Mouse (Mus musculus): ENCODE measurements around the gene Cers5. TPM values are rescaled to one million over a fixed set of nuclear protein-coding genes. Genes with fewer than 3 reads are reported as not detected.
"Not testable (repeated sequence)": the region's sequence is repeated elsewhere in the genome, so short reads cannot be mapped to it uniquely, and the experiment has no call there.

The Cers5 gene
- 37.2 and 53.4 TPM in 2 replicates for polyA plus RNA-seq (2012; rRNA removed)

DNA sequence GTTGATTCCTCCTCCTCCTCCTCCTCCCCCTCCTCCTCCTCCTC is at the start of gene Cers5:
Gene Cers5, minus strand, starts transcription at position 5 of the 44 bp plus-strand sequence.
- H3K4me3 ChIP-seq (replicated peaks; ENCODE audit: extremely low read depth, low read depth, low read length), result peak within 1 kb of the TSS; percentile 79
- H3K4me1 ChIP-seq (ENCODE audit: control insufficient read depth, insufficient read depth, low read length); DNase-seq: not testable (repeated sequence)

DNA sequence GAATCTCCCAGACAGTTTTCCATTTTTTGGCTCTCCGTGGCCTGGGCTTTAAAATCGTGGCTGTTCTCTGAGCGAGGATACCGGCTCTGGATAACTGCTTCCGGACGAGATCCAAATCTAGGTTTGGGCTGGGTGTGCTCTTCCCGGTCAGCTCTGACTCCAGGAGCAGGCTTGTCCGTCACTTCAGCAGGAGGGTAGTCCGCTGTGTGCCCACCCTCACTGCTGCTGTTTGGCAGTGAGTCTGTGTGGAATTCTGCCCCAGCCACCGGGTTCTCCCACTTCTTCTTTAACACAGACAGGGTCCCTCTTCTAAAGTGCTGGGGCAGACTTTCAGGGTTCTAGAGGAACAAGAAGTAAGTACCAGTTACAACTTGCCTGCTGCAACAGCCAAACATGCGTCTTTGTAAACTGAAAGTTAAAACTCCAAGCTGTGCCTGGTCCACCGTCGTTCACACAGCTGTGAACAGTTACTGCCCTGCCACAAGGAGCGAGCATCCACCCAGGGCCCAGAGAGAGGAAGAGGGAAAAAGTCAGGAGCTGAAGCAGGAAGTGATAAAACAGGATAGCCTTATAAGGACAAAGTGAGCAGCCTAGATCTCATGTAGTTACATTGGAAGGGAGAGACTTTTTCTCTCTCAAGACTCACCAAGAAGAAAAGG is 47.1 kb upstream of the Cers5 start:
- DNase-seq, result peak; percentile 42
- 25% methylated on average over 14 of the region's 14 CpGs for WGBS
- Histone ChIP-seq H3K4me3 (replicated peaks; ENCODE audit: extremely low read depth, low read depth, low read length) (peak overlapping the region; percentile 83), H3K4me1 (ENCODE audit: control insufficient read depth, insufficient read depth, low read length) (peaks cover 9% of the 10 kb centered on the region; the same call in 1 of the 2 replicates)
- peak; percentile 88; the same call in 1 of the 2 replicates for TF ChIP-seq POLR2A (IDR thresholded peaks at IDR 0.05; ENCODE audit: borderline replicate concordance, extremely low read depth, low read depth, low read length)
- no peak for TF ChIP-seq CTCF (IDR thresholded peaks at IDR 0.05; ENCODE audit: insufficient read depth, low read length)

DNA sequence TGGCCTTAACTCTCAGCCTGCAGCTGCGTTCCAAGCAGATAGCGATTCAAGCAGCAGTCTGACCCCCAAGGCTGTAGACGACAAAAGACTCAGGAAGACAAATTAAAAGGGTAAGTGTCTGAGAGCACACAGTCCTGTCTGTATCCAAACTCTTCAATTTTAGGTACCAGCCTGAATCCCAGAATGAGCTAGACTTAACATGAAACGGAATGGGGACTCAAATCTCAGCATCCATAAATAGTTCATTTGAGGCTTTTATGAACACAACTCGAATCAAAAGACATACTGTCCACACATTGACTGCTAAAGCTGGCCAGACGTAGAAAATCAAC is 46.4 kb upstream of the Cers5 start:
- WGBS, result 29% methylated on average over 6 of the region's 6 CpGs

DNA sequence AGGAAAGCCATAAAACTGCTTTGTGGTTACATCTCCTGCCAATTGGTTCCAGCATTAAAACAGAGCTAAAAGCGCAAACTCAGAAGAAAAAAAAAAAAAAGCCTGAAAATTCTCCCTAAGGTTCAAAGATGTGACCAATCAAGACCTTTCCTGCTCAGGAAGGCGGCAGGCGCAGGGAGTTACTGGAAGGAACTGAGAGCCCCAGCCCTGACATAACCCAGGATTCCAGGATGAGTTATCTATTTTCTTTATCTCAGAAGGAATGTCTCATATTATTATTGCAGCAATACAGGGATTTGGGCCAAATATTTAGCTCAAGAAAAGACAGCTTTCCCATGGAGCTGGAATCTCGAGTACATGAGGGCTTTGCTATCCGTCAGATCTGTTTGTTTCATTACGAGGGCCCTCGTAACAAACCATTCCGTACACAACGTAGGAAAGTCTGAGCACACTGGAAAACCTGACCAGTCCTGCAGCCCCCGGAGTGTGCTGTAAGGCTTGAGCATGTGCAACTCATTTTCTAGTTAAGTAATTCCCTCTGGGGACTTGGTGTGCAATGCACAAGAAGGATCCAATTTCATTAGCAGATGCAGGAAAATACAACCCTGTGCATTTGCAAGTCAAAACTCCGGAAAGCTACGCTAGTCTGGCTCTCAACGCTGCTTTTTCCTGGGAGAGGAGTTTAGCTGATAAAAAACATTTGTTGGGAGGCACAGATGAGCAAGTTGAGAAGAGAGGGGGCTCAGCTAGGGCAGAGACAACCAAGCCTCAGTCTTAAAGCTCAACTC is 45.8 kb upstream of the Cers5 start:
- WGBS, result 13% methylated on average over 13 of the region's 13 CpGs
- peaks cover 9% of the 10 kb centered on the region; the same call in 1 of the 2 replicates for H3K4me1 ChIP-seq (ENCODE audit: control insufficient read depth, insufficient read depth, low read length)
- peak overlapping the region; percentile 83 for H3K4me3 ChIP-seq (replicated peaks; ENCODE audit: extremely low read depth, low read depth, low read length)
- TF ChIP-seq CTCF (IDR thresholded peaks at IDR 0.05; ENCODE audit: insufficient read depth, low read length) (no peak), POLR2A (IDR thresholded peaks at IDR 0.05; ENCODE audit: borderline replicate concordance, extremely low read depth, low read depth, low read length) (0 out of 2 replicates have a peak, but pooled peaks have one; percentile 4)
- DNase-seq, result peak; percentile 29

More for the DNA sequence above, 46.4 kb upstream of the Cers5 start:
- H3K4me3 ChIP-seq (replicated peaks; ENCODE audit: extremely low read depth, low read depth, low read length), result peak overlapping the region; percentile 83
- no peak for DNase-seq
- TF ChIP-seq POLR2A (IDR thresholded peaks at IDR 0.05; ENCODE audit: borderline replicate concordance, extremely low read depth, low read depth, low read length) (no peak), CTCF (IDR thresholded peaks at IDR 0.05; ENCODE audit: insufficient read depth, low read length) (no peak)
- H3K4me1 ChIP-seq (ENCODE audit: control insufficient read depth, insufficient read depth, low read length), result peaks cover 9% of the 10 kb centered on the region; the same call in 1 of the 2 replicates

DNA sequence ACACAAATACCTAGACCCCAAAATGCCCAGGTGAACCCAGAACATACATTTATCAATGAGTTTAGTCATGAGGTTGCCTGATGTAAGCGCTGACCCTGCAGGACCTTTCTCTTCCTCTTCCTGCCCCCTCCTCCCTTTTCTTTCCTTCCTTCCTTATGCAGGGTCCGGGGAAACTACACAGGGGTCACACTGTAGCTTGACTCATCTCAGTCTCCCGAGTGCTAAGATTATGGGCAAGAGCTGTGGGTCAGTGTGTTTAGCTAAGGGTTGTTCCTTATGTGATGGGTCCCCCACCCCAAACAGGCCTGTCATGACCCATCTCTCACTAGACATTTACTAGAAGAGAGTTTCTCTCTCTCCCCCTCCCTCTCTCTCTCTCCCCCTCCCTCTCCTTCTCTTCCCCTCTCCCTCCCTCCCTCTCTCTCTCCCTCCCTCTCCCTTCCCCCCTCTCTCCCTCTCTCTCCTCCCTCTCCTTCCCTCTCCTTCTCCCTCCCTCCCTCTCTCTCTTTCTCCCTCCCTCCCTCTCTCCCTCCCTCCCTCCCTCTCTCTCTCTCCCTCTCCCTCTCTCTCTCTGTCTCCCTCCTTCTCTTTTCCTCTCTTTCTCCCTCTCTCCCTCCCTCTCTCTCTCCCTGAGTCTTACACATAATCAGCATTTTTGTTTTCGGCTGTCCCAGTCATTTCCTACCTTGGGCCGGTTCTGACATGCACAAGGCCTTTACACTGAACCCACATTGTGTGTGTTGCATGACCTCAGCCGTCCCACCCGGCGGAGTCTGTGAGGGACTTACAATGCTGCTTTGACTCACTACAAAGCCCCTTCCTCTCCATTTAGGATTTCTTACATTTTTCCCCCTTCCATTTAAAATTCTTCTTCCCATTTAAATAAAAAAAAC is 44.9 kb upstream of the Cers5 start:
- Histone ChIP-seq H3K4me1 (ENCODE audit: control insufficient read depth, insufficient read depth, low read length) (peaks cover 9% of the 10 kb centered on the region; the same call in 1 of the 2 replicates), H3K4me3 (replicated peaks; ENCODE audit: extremely low read depth, low read depth, low read length) (peak overlapping the region; percentile 42)
- no peak for DNase-seq
- TF ChIP-seq POLR2A (IDR thresholded peaks at IDR 0.05; ENCODE audit: borderline replicate concordance, extremely low read depth, low read depth, low read length), result no peak
- TF ChIP-seq CTCF (IDR thresholded peaks at IDR 0.05; ENCODE audit: insufficient read depth, low read length), result no peak
- WGBS, result 24% methylated on average over 8 of the region's 8 CpGs

DNA sequence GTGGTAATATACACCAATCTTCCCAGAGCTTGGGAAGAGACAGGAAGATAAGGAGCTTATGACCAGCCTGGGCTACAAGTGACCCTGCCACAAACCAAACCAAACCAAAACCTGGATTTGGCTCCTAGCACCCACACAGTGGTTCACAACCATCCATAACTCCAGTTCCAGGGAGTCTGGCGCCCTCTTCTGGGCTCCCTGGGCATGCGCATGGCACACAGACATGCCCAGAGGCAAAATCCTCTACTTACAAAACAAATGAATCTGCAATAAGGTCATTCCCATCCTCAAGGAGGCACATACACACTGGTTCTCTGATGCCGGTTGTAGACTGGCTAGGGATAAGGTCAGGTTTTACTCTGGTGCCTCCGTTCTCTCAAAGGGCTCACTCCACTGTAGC is 43.3 kb upstream of the Cers5 start:
- H3K4me1 ChIP-seq (ENCODE audit: control insufficient read depth, insufficient read depth, low read length), result peaks cover 20% of the 10 kb centered on the region
- no peak overlapping the region for H3K4me3 ChIP-seq (replicated peaks; ENCODE audit: extremely low read depth, low read depth, low read length)
- TF ChIP-seq POLR2A (IDR thresholded peaks at IDR 0.05; ENCODE audit: borderline replicate concordance, extremely low read depth, low read depth, low read length) (no peak), CTCF (IDR thresholded peaks at IDR 0.05; ENCODE audit: insufficient read depth, low read length) (0 out of 2 replicates have a peak, but pooled peaks have one; percentile 8)
- WGBS, result 93% methylated on average over 4 of the region's 4 CpGs
- no peak for DNase-seq

DNA sequence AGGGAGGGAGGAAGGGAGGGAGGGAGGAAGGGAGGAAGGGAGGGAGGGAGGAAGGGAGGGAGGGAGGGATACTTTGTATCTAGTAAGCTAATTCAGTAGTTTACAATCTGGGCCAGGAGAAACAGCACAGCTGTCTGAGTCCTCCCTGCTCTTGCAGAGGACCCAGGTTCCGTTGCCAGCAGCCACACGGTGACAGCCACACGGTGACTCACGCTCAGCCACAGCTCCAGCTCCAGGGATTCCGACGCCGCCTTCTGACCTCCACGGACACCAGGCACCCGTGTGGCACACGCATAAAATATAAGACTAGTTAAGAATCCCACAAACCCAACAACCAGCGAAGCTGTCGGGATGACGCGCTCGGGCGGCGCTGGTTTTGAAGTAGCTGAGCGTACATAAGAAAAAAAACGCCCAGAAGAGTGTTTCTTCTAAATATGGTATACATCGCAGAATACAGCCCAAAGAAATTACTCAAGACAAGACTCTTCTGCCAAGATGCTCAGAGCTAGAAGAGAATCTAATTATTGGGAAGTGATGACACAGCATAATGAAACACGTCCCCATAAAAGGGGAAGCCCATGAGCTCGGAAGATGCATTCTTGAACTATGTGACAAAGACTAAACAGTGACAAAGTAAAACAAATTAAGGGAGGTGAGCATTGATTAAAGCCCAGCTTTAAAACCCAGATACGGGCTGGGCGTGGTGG is 42.0 kb upstream of the Cers5 start:
- H3K4me1 ChIP-seq (ENCODE audit: control insufficient read depth, insufficient read depth, low read length), result peaks cover 20% of the 10 kb centered on the region
- TF ChIP-seq POLR2A (IDR thresholded peaks at IDR 0.05; ENCODE audit: borderline replicate concordance, extremely low read depth, low read depth, low read length) (no peak), CTCF (IDR thresholded peaks at IDR 0.05; ENCODE audit: insufficient read depth, low read length) (no peak)
- no peak overlapping the region for H3K4me3 ChIP-seq (replicated peaks; ENCODE audit: extremely low read depth, low read depth, low read length)
- DNase-seq, result no peak
- 72% methylated on average over 24 of the region's 24 CpGs for WGBS

DNA sequence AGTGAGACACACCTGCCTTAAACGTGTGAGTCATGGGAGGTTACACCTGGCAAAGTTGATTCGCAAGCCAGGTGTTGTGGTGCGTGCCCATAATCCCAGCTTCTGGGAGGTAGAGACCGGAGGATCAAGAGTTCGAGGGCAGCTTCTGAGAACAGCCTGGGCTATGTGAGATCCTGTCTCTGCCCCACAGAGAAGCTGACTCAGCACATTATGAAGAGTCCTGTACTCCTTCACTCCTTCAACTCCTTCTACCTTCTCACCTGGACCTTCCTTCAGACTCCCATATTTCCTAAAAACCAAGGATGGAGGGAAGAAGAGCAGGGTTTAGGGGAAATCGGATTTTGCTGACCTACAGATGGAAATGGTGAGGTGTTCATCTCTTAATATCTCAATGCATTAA is 41.0 kb upstream of the Cers5 start:
- DNase-seq, result no peak
- Histone ChIP-seq H3K4me3 (replicated peaks; ENCODE audit: extremely low read depth, low read depth, low read length) (no peak overlapping the region), H3K4me1 (ENCODE audit: control insufficient read depth, insufficient read depth, low read length) (peaks cover 17% of the 10 kb centered on the region)
- 98% methylated on average over 6 of the region's 6 CpGs for WGBS
- no peak for TF ChIP-seq POLR2A (IDR thresholded peaks at IDR 0.05; ENCODE audit: borderline replicate concordance, extremely low read depth, low read depth, low read length)
- TF ChIP-seq CTCF (IDR thresholded peaks at IDR 0.05; ENCODE audit: insufficient read depth, low read length), result no peak

DNA sequence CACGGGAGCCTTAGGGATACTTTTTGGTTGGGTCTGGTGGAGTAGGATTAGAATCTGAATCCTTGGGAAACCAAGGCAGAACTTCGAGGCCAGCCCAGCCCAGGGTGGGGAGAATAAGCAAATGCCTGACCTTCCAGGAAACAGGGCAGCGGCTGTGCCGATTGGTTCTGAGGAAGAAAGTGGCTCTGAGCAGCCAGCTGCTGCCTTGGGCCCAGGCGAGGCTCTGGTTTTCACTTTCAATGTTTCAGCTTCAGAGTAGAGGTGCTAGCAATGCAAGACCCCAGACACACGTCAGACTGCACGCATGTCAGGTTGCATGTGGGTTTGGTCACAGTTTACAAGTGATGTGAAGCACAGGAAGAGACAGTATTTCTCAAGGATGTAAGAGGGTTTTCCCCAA is 39.4 kb upstream of the Cers5 start:
- TF ChIP-seq CTCF (IDR thresholded peaks at IDR 0.05; ENCODE audit: insufficient read depth, low read length) (no peak), POLR2A (IDR thresholded peaks at IDR 0.05; ENCODE audit: borderline replicate concordance, extremely low read depth, low read depth, low read length) (no peak)
- 44% methylated on average over 7 of the region's 7 CpGs for WGBS

More for the DNA sequence above, 39.4 kb upstream of the Cers5 start:
- Histone ChIP-seq H3K4me1 (ENCODE audit: control insufficient read depth, insufficient read depth, low read length) (peaks cover 14% of the 10 kb centered on the region), H3K4me3 (replicated peaks; ENCODE audit: extremely low read depth, low read depth, low read length) (no peak overlapping the region)
- no peak for DNase-seq
